Mouse (Mus musculus): ENCODE measurements around the gene Gna15. TPM values are rescaled to one million over a fixed set of nuclear protein-coding genes. Genes with fewer than 3 reads are reported as not detected.

Gna15 gene
- polyA plus RNA-seq, 1 experiment from 2014 or later = 11.3 TPM

- Histone ChIP-seq H3K4me3 (ENCODE audit: low read depth, low read length) (no peak overlapping the region; the same call in 1 of the 2 replicates), H3K27ac (ENCODE audit: low read depth, low read length) (no peak overlapping the region), H3K27me3 (replicated peaks; ENCODE audit: control insufficient read depth, insufficient read depth, low read length) (no peaks in the 10 kb centered on the region), H3K36me3 (ENCODE audit: control insufficient read depth, insufficient read depth, low read length) (peaks cover 42% of the 10 kb centered on the region), H3K4me2 (no peak overlapping the region), H3K9ac (ENCODE audit: low read depth, low read length) (no peak overlapping the region), H3K9me3 (ENCODE audit: control insufficient read depth, low read length) (no peaks in the 10 kb centered on the region), H3K4me1 (replicated peaks; ENCODE audit: control insufficient read depth, insufficient read depth, low read length) (peaks cover 26% of the 10 kb centered on the region)
- DNase-seq (ENCODE audit: low spot score) (no peak), ATAC-seq (replicated peaks; ENCODE audit: low FRiP score) (no peak)
- 89% methylated on average over 11 of the region's 11 CpGs for WGBS
Observed at GRCm38 (mm10) chr10:81492606-81493240, 31.3 kb downstream of the Gna15 start.

- WGBS = 91% methylated on average over 9 of the region's 9 CpGs
- no peak for ATAC-seq (replicated peaks; ENCODE audit: low FRiP score)
- Histone ChIP-seq H3K4me3 (ENCODE audit: low read depth, low read length) (no peak overlapping the region), H3K27ac (ENCODE audit: low read depth, low read length) (no peak overlapping the region), H3K9me3 (ENCODE audit: control insufficient read depth, low read length) (no peaks in the 10 kb centered on the region), H3K4me2 (no peak overlapping the region), H3K9ac (ENCODE audit: low read depth, low read length) (no peak overlapping the region), H3K4me1 (replicated peaks; ENCODE audit: control insufficient read depth, insufficient read depth, low read length) (peaks cover 15% of the 10 kb centered on the region), H3K36me3 (ENCODE audit: control insufficient read depth, insufficient read depth, low read length) (peaks cover 54% of the 10 kb centered on the region), H3K27me3 (replicated peaks; ENCODE audit: control insufficient read depth, insufficient read depth, low read length) (no peaks in the 10 kb centered on the region)
- DNase-seq (ENCODE audit: low spot score) = no peak
Observed at GRCm38 (mm10) chr10:81491018-81491417, 33.0 kb downstream of the Gna15 start.

- Histone ChIP-seq H3K27ac (ENCODE audit: low read depth, low read length) (no peak overlapping the region), H3K4me2 (no peak overlapping the region), H3K36me3 (ENCODE audit: control insufficient read depth, insufficient read depth, low read length) (peaks cover 54% of the 10 kb centered on the region), H3K9me3 (ENCODE audit: control insufficient read depth, low read length) (no peaks in the 10 kb centered on the region), H3K27me3 (replicated peaks; ENCODE audit: control insufficient read depth, insufficient read depth, low read length) (no peaks in the 10 kb centered on the region), H3K4me1 (replicated peaks; ENCODE audit: control insufficient read depth, insufficient read depth, low read length) (peaks cover 10% of the 10 kb centered on the region), H3K9ac (ENCODE audit: low read depth, low read length) (no peak overlapping the region), H3K4me3 (ENCODE audit: low read depth, low read length) (no peak overlapping the region)
- no peak for ATAC-seq (replicated peaks; ENCODE audit: low FRiP score)
- 86% methylated on average over 14 of the region's 14 CpGs for WGBS
- DNase-seq (ENCODE audit: low spot score) = no peak
Observed at GRCm38 (mm10) chr10:81489941-81490340, 34.1 kb downstream of the Gna15 start.

- H3K27me3 ChIP-seq (replicated peaks; ENCODE audit: control insufficient read depth, insufficient read depth, low read length) = no peaks in the 10 kb centered on the region
- H3K4me3 ChIP-seq (ENCODE audit: low read depth, low read length) = no peak overlapping the region
- H3K36me3 ChIP-seq (ENCODE audit: control insufficient read depth, insufficient read depth, low read length) = peaks cover 50% of the 10 kb centered on the region
- H3K27ac ChIP-seq (ENCODE audit: low read depth, low read length) = no peak overlapping the region
- 83% methylated on average over 11 of the region's 11 CpGs for WGBS
- ATAC-seq (replicated peaks; ENCODE audit: low FRiP score) (no peak), DNase-seq (ENCODE audit: low spot score) (no peak)
- no peaks in the 10 kb centered on the region for H3K4me1 ChIP-seq (replicated peaks; ENCODE audit: control insufficient read depth, insufficient read depth, low read length)
- H3K4me2 ChIP-seq = no peak overlapping the region
- H3K9me3 ChIP-seq (ENCODE audit: control insufficient read depth, low read length) = no peaks in the 10 kb centered on the region
- H3K9ac ChIP-seq (ENCODE audit: low read depth, low read length) = no peak overlapping the region
Observed at GRCm38 (mm10) chr10:81488081-81488480, 35.9 kb downstream of the Gna15 start.

- Histone ChIP-seq H3K4me2 (no peak overlapping the region), H3K4me3 (ENCODE audit: low read depth, low read length) (no peak overlapping the region), H3K27ac (ENCODE audit: low read depth, low read length) (no peak overlapping the region), H3K4me1 (replicated peaks; ENCODE audit: control insufficient read depth, insufficient read depth, low read length) (peaks cover 7% of the 10 kb centered on the region; the same call in 1 of the 2 replicates), H3K27me3 (replicated peaks; ENCODE audit: control insufficient read depth, insufficient read depth, low read length) (peaks cover 11% of the 10 kb centered on the region), H3K9ac (ENCODE audit: low read depth, low read length) (no peak overlapping the region), H3K9me3 (ENCODE audit: control insufficient read depth, low read length) (no peaks in the 10 kb centered on the region), H3K36me3 (ENCODE audit: control insufficient read depth, insufficient read depth, low read length) (peaks cover 41% of the 10 kb centered on the region)
- DNase-seq (ENCODE audit: low spot score) (no peak), ATAC-seq (replicated peaks; ENCODE audit: low FRiP score) (no peak)
- WGBS = 81% methylated on average over 10 of the region's 10 CpGs
Observed at GRCm38 (mm10) chr10:81486496-81486895, 37.5 kb downstream of the Gna15 start.

- Histone ChIP-seq H3K9ac (ENCODE audit: low read depth, low read length) (no peak overlapping the region), H3K36me3 (ENCODE audit: control insufficient read depth, insufficient read depth, low read length) (peaks cover 33% of the 10 kb centered on the region), H3K27ac (ENCODE audit: low read depth, low read length) (no peak overlapping the region), H3K4me3 (ENCODE audit: low read depth, low read length) (no peak overlapping the region), H3K9me3 (ENCODE audit: control insufficient read depth, low read length) (no peaks in the 10 kb centered on the region), H3K27me3 (replicated peaks; ENCODE audit: control insufficient read depth, insufficient read depth, low read length) (peaks cover 20% of the 10 kb centered on the region), H3K4me2 (no peak overlapping the region), H3K4me1 (replicated peaks; ENCODE audit: control insufficient read depth, insufficient read depth, low read length) (peaks cover 7% of the 10 kb centered on the region; the same call in 1 of the 2 replicates)
- 0 out of 2 replicates have a peak, but pooled peaks have one; percentile 6 for ATAC-seq (replicated peaks; ENCODE audit: low FRiP score)
- no peak for DNase-seq (ENCODE audit: low spot score)
- 61% methylated on average over 7 of the region's 7 CpGs for WGBS
Observed at GRCm38 (mm10) chr10:81485479-81486018, 38.5 kb downstream of the Gna15 start.

- 21% methylated on average over 2 of the region's 2 CpGs for WGBS
- ATAC-seq (replicated peaks; ENCODE audit: low FRiP score) = no peak; the same call in 1 of the 2 replicates
Observed at GRCm38 (mm10) chr10:81485060-81485449, 39.0 kb downstream of the Gna15 start.

GRCm38 (mm10) chr10:81484441-81485059, 39.5 kb downstream of the Gna15 start:
- peaks cover 25% of the 10 kb centered on the region for H3K36me3 ChIP-seq (ENCODE audit: control insufficient read depth, insufficient read depth, low read length)
- peaks cover 7% of the 10 kb centered on the region; the same call in 1 of the 2 replicates for H3K4me1 ChIP-seq (replicated peaks; ENCODE audit: control insufficient read depth, insufficient read depth, low read length)
- 64% methylated on average over 6 of the region's 6 CpGs for WGBS
- DNase-seq (ENCODE audit: low spot score) (no peak), ATAC-seq (replicated peaks; ENCODE audit: low FRiP score) (no peak)
- H3K9ac ChIP-seq (ENCODE audit: low read depth, low read length) = no peak overlapping the region
- H3K27ac ChIP-seq (ENCODE audit: low read depth, low read length) = no peak overlapping the region
- H3K27me3 ChIP-seq (replicated peaks; ENCODE audit: control insufficient read depth, insufficient read depth, low read length) = peaks cover 27% of the 10 kb centered on the region
- H3K4me3 ChIP-seq (ENCODE audit: low read depth, low read length) = no peak overlapping the region
- H3K9me3 ChIP-seq (ENCODE audit: control insufficient read depth, low read length) = no peaks in the 10 kb centered on the region
- no peak overlapping the region for H3K4me2 ChIP-seq

More at GRCm38 (mm10) chr10:81485060-81485449, 39.0 kb downstream of the Gna15 start:
- Histone ChIP-seq H3K27ac (ENCODE audit: low read depth, low read length) (no peak overlapping the region), H3K27me3 (replicated peaks; ENCODE audit: control insufficient read depth, insufficient read depth, low read length) (peaks cover 25% of the 10 kb centered on the region), H3K36me3 (ENCODE audit: control insufficient read depth, insufficient read depth, low read length) (peaks cover 28% of the 10 kb centered on the region), H3K9me3 (ENCODE audit: control insufficient read depth, low read length) (no peaks in the 10 kb centered on the region), H3K4me1 (replicated peaks; ENCODE audit: control insufficient read depth, insufficient read depth, low read length) (peaks cover 7% of the 10 kb centered on the region; the same call in 1 of the 2 replicates), H3K4me2 (no peak overlapping the region), H3K9ac (ENCODE audit: low read depth, low read length) (no peak overlapping the region), H3K4me3 (ENCODE audit: low read depth, low read length) (no peak overlapping the region)
- DNase-seq (ENCODE audit: low spot score) = no peak
